Mouse (Mus musculus) neural tube, embryonic 14.5 days (tissue): ENCODE measurements around the gene St13. TPM values are rescaled to one million over a fixed set of nuclear protein-coding genes. Genes with fewer than 3 reads are reported as not detected.

Source experiments
- ATAC-seq: fragments of 200-750 bp; cut with Nextera tagmentation; 2 replicates; pipeline ENCODE4 v1.8.0; 2017; ENCODE audit warnings: low read depth, mild to moderate bottlenecking, moderate TSS enrichment, moderate library complexity
- H3K27ac ChIP-seq: fragments of 300-500 bp; sonication (generic); 2 replicates; pipeline ENCODE4 v1.5.1; 2014; ENCODE audit warnings: low read depth, mild to moderate bottlenecking, control low read depth, low read length, moderate library complexity, mixed read lengths
- H3K27me3 ChIP-seq: fragments of 300-500 bp; sonication (generic); 2 replicates; pipeline ENCODE4 v1.6.1; 2014; ENCODE audit warnings: low read length; ENCODE audit not compliant: control insufficient read depth, insufficient read depth
- H3K36me3 ChIP-seq: fragments of 300-500 bp; sonication (generic); 2 replicates; pipeline ENCODE4 v1.6.1; 2014; ENCODE audit warnings: low read length, mixed read lengths; ENCODE audit not compliant: control insufficient read depth, insufficient read depth
- H3K4me1 ChIP-seq: fragments of 300-500 bp; sonication (generic); 2 replicates; pipeline ENCODE4 v1.6.1; 2014; ENCODE audit warnings: low read length; ENCODE audit not compliant: control insufficient read depth, insufficient read depth
- H3K4me2 ChIP-seq: fragments of 300-500 bp; sonication (generic); 2 replicates; pipeline ENCODE4 v1.6.1; 2014; ENCODE audit warnings: mild to moderate bottlenecking, low read depth, low read length, control low read depth
- H3K4me3 ChIP-seq: fragments of 300-500 bp; sonication (generic); 2 replicates; pipeline ENCODE4 v1.5.1; 2014; ENCODE audit warnings: low read depth, low read length, control low read depth, mixed read lengths
- H3K9ac ChIP-seq: fragments of 300-500 bp; sonication (generic); replicated peaks from 2 replicates; pipeline ENCODE4 v1.6.1; 2014; ENCODE audit warnings: low read depth, mild to moderate bottlenecking, control low read depth, low read length, mixed read lengths
- H3K9me3 ChIP-seq: fragments of 300-500 bp; sonication (generic); 2 replicates; pipeline ENCODE4 v1.6.1; 2016; ENCODE audit warnings: low read length; ENCODE audit not compliant: control insufficient read depth
- WGBS: fragments of 180-500 bp; shearing (Covaris S2); extraction: QIAGEN DNeasy Blood & Tissue Kit; methylation state at CpG from one replicate; pipeline ENCODE4 v1.1.7; 2014; 5-methylcytosine and 5-hydroxymethylcytosine counted together
- polyA plus RNA-seq: library from polyadenylated mRNA; unstranded; fragments of >200 nt; fragmentation: Nextera tagmentation; extraction: Ambion mirVana; gene quantifications from 2 replicates; pipeline ENCODE4 v1.2.1, GENCODE M21; 2014

Gene St13
- polyA plus RNA-seq, 1 experiment from 2014 or later: 173 TPM

DNA sequence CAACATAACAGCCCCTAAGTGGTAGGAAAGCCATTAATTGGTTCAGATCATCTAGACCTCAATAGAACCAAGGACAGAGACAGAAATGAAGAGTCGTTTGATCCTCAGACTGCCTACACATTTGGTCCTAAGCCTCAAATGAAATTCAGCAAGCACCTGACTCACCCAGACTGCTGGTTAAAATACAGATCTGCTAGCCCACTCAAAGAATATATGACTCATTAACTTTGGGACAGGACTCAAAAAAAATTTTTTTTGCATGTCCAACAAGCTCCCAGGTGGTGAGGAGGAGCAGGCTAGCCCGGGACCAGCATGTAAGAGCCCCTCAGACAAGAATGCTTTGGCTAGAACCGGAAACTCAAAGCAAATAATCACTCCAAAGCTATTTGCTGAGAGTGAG is 79.7 kb downstream of the St13 start:
- Histone ChIP-seq H3K9me3 (no peaks in the 10 kb centered on the region), H3K9ac (no peak overlapping the region), H3K4me3 (no peak overlapping the region), H3K27me3 (no peaks in the 10 kb centered on the region), H3K4me2 (no peak overlapping the region), H3K4me1 (no peaks in the 10 kb centered on the region), H3K36me3 (peaks cover 25% of the 10 kb centered on the region), H3K27ac (no peak overlapping the region)
- WGBS: 99% methylated on average over 3 of the region's 3 CpGs
- ATAC-seq: no peak

DNA sequence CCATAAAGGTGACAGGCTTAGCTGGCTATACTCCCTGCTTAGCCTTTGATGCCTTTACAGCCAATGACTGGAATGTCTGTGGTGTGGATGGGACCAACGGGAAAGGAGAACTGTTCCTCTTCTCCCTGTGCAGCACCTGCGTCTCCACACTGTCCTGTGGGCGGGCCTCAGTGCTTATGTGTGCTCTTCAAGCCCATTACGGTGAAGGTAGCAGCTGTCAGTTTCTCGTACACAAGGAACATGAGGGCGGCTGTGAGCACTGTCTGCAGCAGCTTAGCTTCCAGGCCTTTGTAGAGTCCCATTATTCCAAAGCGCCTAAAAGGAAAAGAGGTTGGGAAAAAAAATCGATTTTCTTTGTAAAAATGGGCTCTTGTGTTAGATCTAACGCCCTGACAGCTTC is 80.4 kb downstream of the St13 start:
- WGBS: 97% methylated on average over 9 of the region's 9 CpGs
- H3K4me1 ChIP-seq: no peaks in the 10 kb centered on the region
- H3K27ac ChIP-seq: no peak overlapping the region
- H3K4me3 ChIP-seq: no peak overlapping the region
- no peaks in the 10 kb centered on the region for H3K9me3 ChIP-seq
- no peaks in the 10 kb centered on the region for H3K27me3 ChIP-seq
- H3K4me2 ChIP-seq: no peak overlapping the region
- H3K9ac ChIP-seq: no peak overlapping the region
- peaks cover 25% of the 10 kb centered on the region for H3K36me3 ChIP-seq
- no peak for ATAC-seq

DNA sequence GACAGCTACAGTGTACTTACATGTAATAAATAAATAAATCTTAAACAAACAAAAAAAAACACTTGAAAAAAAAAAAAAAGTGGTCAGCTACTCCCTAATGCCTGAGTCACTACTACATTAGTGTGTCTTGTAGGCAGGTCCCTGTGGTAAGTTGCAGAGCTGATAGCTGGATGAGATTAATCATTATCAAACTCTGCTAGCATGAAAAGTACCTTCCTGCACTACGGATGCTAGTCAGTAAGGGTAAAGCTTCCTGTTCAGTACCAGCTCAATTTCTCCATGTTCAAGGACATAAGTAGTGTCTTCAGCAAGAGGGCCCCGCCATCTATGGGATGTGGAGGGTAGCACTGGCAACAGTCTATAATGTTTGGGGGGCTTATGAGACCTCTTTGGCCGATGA is 85.9 kb downstream of the St13 start:
- Histone ChIP-seq H3K4me1 (no peaks in the 10 kb centered on the region), H3K9me3 (no peaks in the 10 kb centered on the region), H3K4me3 (no peak overlapping the region), H3K27me3 (no peaks in the 10 kb centered on the region), H3K36me3 (peaks cover 4% of the 10 kb centered on the region; the same call in 1 of the 2 replicates), H3K9ac (no peak overlapping the region), H3K27ac (no peak overlapping the region), H3K4me2 (no peak overlapping the region)
- 95% methylated on average over 3 of the region's 3 CpGs for WGBS
- no peak for ATAC-seq

Other genes with a start within 250 kb of the St13 start
- gene Mrtfa, start 209.3 kb downstream of the St13 start, polyA plus RNA-seq: 31.3 and 32.4 TPM in 2 replicates
- gene Mchr1, start 164.6 kb downstream of the St13 start, polyA plus RNA-seq: 2.3 and 3.5 TPM in 2 replicates
- 148 and 157 TPM in 2 replicates for gene Slc25a17, start 39.3 kb downstream of the St13 start, polyA plus RNA-seq
- gene Xpnpep3, start 61 bp upstream of the St13 start, polyA plus RNA-seq: 6.6 and 8.0 TPM in 2 replicates
- gene Dnajb7, start 8.2 kb upstream of the St13 start, polyA plus RNA-seq: 0.90 and 1.7 TPM in 2 replicates
- gene Rbx1, start 66.2 kb upstream of the St13 start, polyA plus RNA-seq: 454 and 456 TPM in 2 replicates
- gene Ep300, start 185.3 kb upstream of the St13 start, polyA plus RNA-seq: 28.4 and 37.3 TPM in 2 replicates